Mouse (Mus musculus) liver, embryonic 14.5 days (tissue): Measurements from ENCODE around the gene Birc5.

Experiments used
- CTCF ChIP-seq: IDR thresholded peaks from 2 replicates; pipeline ENCODE4 v1.5.1; 2016; ENCODE audit warnings: antibody characterized with exemption, low read depth, control low read depth
- EP300 ChIP-seq: IDR thresholded peaks from 2 replicates; pipeline ENCODE4 v1.6.1; 2016; ENCODE audit warnings: antibody characterized with exemption, low read depth

DNA sequence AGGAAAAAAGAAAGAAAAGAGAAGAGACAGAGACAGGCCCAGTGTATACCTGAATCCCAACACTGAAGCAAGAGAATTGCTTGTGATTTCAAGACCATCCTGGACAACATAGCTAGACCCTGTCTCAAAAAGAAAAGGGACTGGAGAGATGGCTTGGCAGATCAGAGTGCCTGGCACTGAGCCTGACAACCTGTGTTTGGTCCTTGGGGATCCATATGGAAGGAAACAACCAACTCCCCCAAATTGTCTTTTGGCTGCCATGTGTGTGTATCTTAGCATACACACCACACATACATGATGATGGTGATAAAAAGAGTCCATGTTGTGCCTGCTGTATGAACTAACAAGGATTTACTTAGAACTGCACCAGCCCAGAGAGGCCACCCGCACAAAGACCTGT lies 10.0 kb upstream of the Birc5 start:
- TF ChIP-seq CTCF = no peak
- no peak for TF ChIP-seq EP300
